ENCODE assay signal across 8 mouse cellular contexts in genomic region chr1:128803433-128804060, GRCm38 (mm10).
DNase-seq lines count a peak whose midpoint lies in the region; ATAC-seq lines count a peak whose summit lies in the region.

No protein-coding gene starts in this region.

- no peaks in the 10 kb centered on the region for H3K9me3 ChIP-seq in kidney, embryonic 14.5 days (ENCODE audit: control insufficient read depth, low read length)
- H3K9me3 ChIP-seq in embryonic facial prominence, embryonic 12.5 days = no peaks in the 10 kb centered on the region

- no peak overlapping the region for H3K27ac ChIP-seq in kidney, embryonic 14.5 days (ENCODE audit: low read depth, low read length)
- no peak overlapping the region for H3K27ac ChIP-seq in embryonic facial prominence, embryonic 12.5 days

- H3K4me1 ChIP-seq in kidney, embryonic 14.5 days (ENCODE audit: control insufficient read depth, insufficient read depth, low read length) = peaks cover 18% of the 10 kb centered on the region
- peaks cover 16% of the 10 kb centered on the region for H3K4me1 ChIP-seq in embryonic facial prominence, embryonic 12.5 days

- no peaks in the 10 kb centered on the region for H3K27me3 ChIP-seq in kidney, embryonic 14.5 days (ENCODE audit: control insufficient read depth, insufficient read depth, low read length)
- H3K27me3 ChIP-seq in embryonic facial prominence, embryonic 12.5 days = 0 out of 2 replicates have a peak, but pooled peaks cover 2% of the 10 kb centered on the region

- no peak overlapping the region for H3K4me3 ChIP-seq in kidney, embryonic 14.5 days (ENCODE audit: low read length)
- H3K4me3 ChIP-seq in embryonic facial prominence, embryonic 12.5 days = no peak overlapping the region

- peak; percentile 75 for ATAC-seq in kidney, embryonic 14.5 days (ENCODE audit: low FRiP score, low TSS enrichment)
- no peak for ATAC-seq in embryonic facial prominence, embryonic 12.5 days (ENCODE audit: insufficient number of reproducible peaks, insufficient read depth, low FRiP score, low TSS enrichment)

- no peak overlapping the region for H3K4me2 ChIP-seq in kidney, embryonic 14.5 days (replicated peaks; ENCODE audit: low read depth, low read length)
- 0 out of 2 replicates have a peak overlapping the region, but pooled peaks have one; percentile 11 for H3K4me2 ChIP-seq in embryonic facial prominence, embryonic 12.5 days (replicated peaks)

- no peak for DNase-seq in kidney, adult 9 months
- DNase-seq in heart, postnatal 36 days = peak; percentile 15 to 22
- DNase-seq in lung, postnatal 25 days (ENCODE audit: low spot score) = peak; percentile 33
- DNase-seq in ovary, postnatal 10 days (ENCODE audit: low spot score) = no peak
- no peak for DNase-seq in spleen, postnatal 4 days (ENCODE audit: low spot score in 2 of 2)
- no peak for DNase-seq in left cerebral cortex, postnatal 25 days (ENCODE audit: low spot score in 2 of 2)

- no peaks in the 10 kb centered on the region for H3K36me3 ChIP-seq in kidney, embryonic 14.5 days (ENCODE audit: control insufficient read depth, insufficient read depth, low read length)
- H3K36me3 ChIP-seq in embryonic facial prominence, embryonic 12.5 days = no peaks in the 10 kb centered on the region

- no peak overlapping the region for H3K9ac ChIP-seq in kidney, embryonic 14.5 days (ENCODE audit: low read depth, low read length)
- no peak overlapping the region for H3K9ac ChIP-seq in embryonic facial prominence, embryonic 12.5 days

- intact Hi-C loops in heart, postnatal 36 days (cut with DNase I) = no loop called here
- intact Hi-C loops in left cerebral cortex, postnatal 25 days (cut with DNase I) = no loop called here

- 40% methylated on average over 9 of the region's 9 CpGs for WGBS in kidney, embryonic 14.5 days
- 31% methylated on average over 9 of the region's 9 CpGs for WGBS in embryonic facial prominence, embryonic 12.5 days

Comparison
In these comparisons a context has a peak if more than half of its experiments do, and no peak if none do; other contexts are left out.
1. DNase-seq: peak in heart, postnatal 36 days (2 of 2) and lung, postnatal 25 days (single experiment); none in kidney, adult 9 months (single experiment), ovary, postnatal 10 days (single experiment), spleen, postnatal 4 days (0 of 2) and left cerebral cortex, postnatal 25 days (0 of 2).